Mouse (Mus musculus): ENCODE measurements around the gene Phc2.
"Not testable (repeated sequence)": the region's sequence is repeated elsewhere in the genome, so short reads cannot be mapped to it uniquely, and the experiment has no call there.

Gene Phc2

GRCm38 (mm10) chr4:128646762-128647161 lies 7.7 kb upstream of the Phc2 start:
- DNase-seq (ENCODE audit: low spot score), result no peak

- DNase-seq (ENCODE audit: low spot score), result no peak
These were observed 5.8 kb upstream of the Phc2 start for GRCm38 (mm10) chr4:128648567-128649255.

- DNase-seq (ENCODE audit: low spot score), result no peak
These were observed 3.0 kb upstream of the Phc2 start for GRCm38 (mm10) chr4:128651530-128651929.

- no peak for DNase-seq (ENCODE audit: low spot score)
These were observed 1.8 kb upstream of the Phc2 start for GRCm38 (mm10) chr4:128652584-128653298.

GRCm38 (mm10) chr4:128655446-128655845 lies 944 bp downstream of the Phc2 start:
- no peak for DNase-seq (ENCODE audit: low spot score)

- no peak for DNase-seq (ENCODE audit: low spot score)
These were observed 5.7 kb downstream of the Phc2 start for GRCm38 (mm10) chr4:128660196-128660595.

- DNase-seq (ENCODE audit: low spot score), result no peak
These were observed 6.6 kb downstream of the Phc2 start for GRCm38 (mm10) chr4:128661063-128661462.

GRCm38 (mm10) chr4:128664002-128664401 lies 9.5 kb downstream of the Phc2 start:
- DNase-seq (ENCODE audit: low spot score), result no peak

GRCm38 (mm10) chr4:128666362-128666761 lies 11.9 kb downstream of the Phc2 start:
- DNase-seq (ENCODE audit: low spot score), result not testable (repeated sequence)

- DNase-seq (ENCODE audit: low spot score), result not testable (repeated sequence)
These were observed 12.7 kb downstream of the Phc2 start for GRCm38 (mm10) chr4:128667195-128667594.

GRCm38 (mm10) chr4:128669229-128669628 lies 14.7 kb downstream of the Phc2 start:
- no peak for DNase-seq (ENCODE audit: low spot score)

- no peak for DNase-seq (ENCODE audit: low spot score)
These were observed 16.2 kb downstream of the Phc2 start for GRCm38 (mm10) chr4:128670566-128671191.

- no peak for DNase-seq (ENCODE audit: low spot score)
These were observed 18.0 kb downstream of the Phc2 start for GRCm38 (mm10) chr4:128672494-128672893.

GRCm38 (mm10) chr4:128678564-128679217 lies 24.2 kb downstream of the Phc2 start:
- DNase-seq (ENCODE audit: low spot score), result no peak

- no peak for DNase-seq (ENCODE audit: low spot score)
These were observed 26.6 kb downstream of the Phc2 start for GRCm38 (mm10) chr4:128681126-128681525.

- DNase-seq (ENCODE audit: low spot score), result no peak
These were observed 27.8 kb downstream of the Phc2 start for GRCm38 (mm10) chr4:128682281-128682680.

GRCm38 (mm10) chr4:128683706-128684105 lies 29.2 kb downstream of the Phc2 start:
- DNase-seq (ENCODE audit: low spot score), result no peak

GRCm38 (mm10) chr4:128684108-128684507 lies 29.6 kb downstream of the Phc2 start:
- no peak for DNase-seq (ENCODE audit: low spot score)

- no peak for DNase-seq (ENCODE audit: low spot score)
These were observed 34.0 kb downstream of the Phc2 start for GRCm38 (mm10) chr4:128688513-128688913.

GRCm38 (mm10) chr4:128688976-128689375 lies 34.5 kb downstream of the Phc2 start:
- DNase-seq (ENCODE audit: low spot score), result no peak

- DNase-seq (ENCODE audit: low spot score), result no peak
These were observed 35.3 kb downstream of the Phc2 start for GRCm38 (mm10) chr4:128689739-128690304.

- no peak for DNase-seq (ENCODE audit: low spot score)
These were observed 36.7 kb downstream of the Phc2 start for GRCm38 (mm10) chr4:128691195-128691594.
